Mouse (Mus musculus) megakaryocyte, embryonic 14.5 days (primary cell): ENCODE measurements around the gene Lama5. TPM values are rescaled to one million over a fixed set of nuclear protein-coding genes. Genes with fewer than 3 reads are reported as not detected.
A peak's percentile ranks its signal among the peaks of the same experiment; 100 is the strongest.
"Not testable (repeated sequence)": the region's sequence is repeated elsewhere in the genome, so short reads cannot be mapped to it uniquely, and the experiment has no call there.

Experiments
- H3K27me3 ChIP-seq: replicated peaks from 2 replicates; pipeline ENCODE3; 2012; ENCODE audit warnings: inconsistent platforms
- H3K36me3 ChIP-seq: replicated peaks from 2 replicates; pipeline ENCODE3; 2012; ENCODE audit warnings: low read length, inconsistent platforms, mixed read lengths
- H3K4me1 ChIP-seq: 2 replicates; pipeline ENCODE4 v1.6.1; 2012; ENCODE audit warnings: inconsistent platforms
- H3K4me3 ChIP-seq: replicated peaks from 2 replicates; pipeline ENCODE3; 2012; ENCODE audit warnings: moderate library complexity, mild to moderate bottlenecking, inconsistent platforms
- H3K9me3 ChIP-seq: 2 replicates; pipeline ENCODE4 v1.6.1; 2012; ENCODE audit warnings: inconsistent platforms
- FLI1 ChIP-seq: IDR thresholded peaks from 2 replicates; pipeline ENCODE4 v1.6.1; 2012; ENCODE audit warnings: low read length, inconsistent platforms, mixed read lengths
- GATA1 ChIP-seq: IDR thresholded peaks from 3 replicates; pipeline ENCODE4 v1.6.1; 2012; ENCODE audit warnings: mixed read lengths, low read length, inconsistent platforms, borderline replicate concordance
- polyA plus RNA-seq: library from polyadenylated mRNA; stranded (reverse); fragments of >175 nt; gene quantifications from 2 replicates; pipeline ENCODE4 v1.2.3, GENCODE M21; 2012; ENCODE audit warnings: low replicate concordance; ENCODE audit not compliant: insufficient read depth

Lama5 gene
- polyA plus RNA-seq, 1 experiment = 3.4 TPM

DNA sequence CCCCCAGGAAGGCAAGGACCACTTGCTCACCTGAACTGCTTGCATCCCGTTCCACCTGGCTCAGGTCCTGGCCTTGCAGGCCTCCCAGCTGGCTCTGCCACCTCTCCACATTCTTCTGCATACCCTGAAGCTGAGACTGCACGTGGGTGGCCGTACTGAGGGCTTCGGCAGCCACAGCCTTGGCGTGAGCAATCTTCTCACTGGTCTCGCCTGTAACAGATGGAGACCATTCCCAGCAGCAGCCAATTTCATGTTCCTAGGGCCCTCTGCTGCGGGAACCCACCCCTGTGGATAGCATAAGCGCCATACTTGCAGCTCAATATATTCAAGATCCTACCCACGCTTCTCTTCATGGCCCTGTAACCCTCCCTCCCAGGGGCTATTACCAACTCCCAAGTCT lies 44.1 kb downstream of the Lama5 start:
- H3K36me3 ChIP-seq = peaks cover 57% of the 10 kb centered on the region
- no peak for TF ChIP-seq FLI1

DNA sequence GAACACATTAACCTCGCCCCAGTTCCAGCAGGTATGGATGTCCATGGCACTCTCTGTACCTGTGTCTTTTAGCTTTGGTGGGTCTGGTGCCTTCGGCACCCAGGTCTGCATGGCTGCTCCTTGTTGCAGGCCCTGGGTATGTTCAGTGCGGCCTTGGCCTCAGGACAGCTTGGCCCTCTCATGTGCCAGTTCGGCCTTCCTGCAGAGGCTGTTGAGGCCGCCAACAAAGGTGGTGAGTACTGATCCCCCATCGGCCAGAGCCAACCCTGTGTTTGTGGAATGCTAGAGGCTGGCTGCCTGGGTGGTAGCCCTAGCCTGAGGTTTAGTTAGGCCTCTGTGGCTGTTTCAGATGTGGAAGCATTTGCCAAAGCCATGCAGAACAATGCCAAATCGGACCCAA lies 49.9 kb downstream of the Lama5 start:
- Histone ChIP-seq H3K4me1 (peaks cover 39% of the 10 kb centered on the region), H3K36me3 (peaks cover 79% of the 10 kb centered on the region), H3K27me3 (no peaks in the 10 kb centered on the region), H3K4me3 (no peak overlapping the region), H3K9me3 (no peaks in the 10 kb centered on the region)
- TF ChIP-seq GATA1 = no peak
- TF ChIP-seq FLI1 = no peak

More for the DNA sequence above, 44.1 kb downstream of the Lama5 start:
- Histone ChIP-seq H3K27me3 (peaks cover 2% of the 10 kb centered on the region), H3K4me3 (no peak overlapping the region), H3K4me1 (peaks cover 6% of the 10 kb centered on the region; the same call in 1 of the 2 replicates), H3K9me3 (no peaks in the 10 kb centered on the region)

DNA sequence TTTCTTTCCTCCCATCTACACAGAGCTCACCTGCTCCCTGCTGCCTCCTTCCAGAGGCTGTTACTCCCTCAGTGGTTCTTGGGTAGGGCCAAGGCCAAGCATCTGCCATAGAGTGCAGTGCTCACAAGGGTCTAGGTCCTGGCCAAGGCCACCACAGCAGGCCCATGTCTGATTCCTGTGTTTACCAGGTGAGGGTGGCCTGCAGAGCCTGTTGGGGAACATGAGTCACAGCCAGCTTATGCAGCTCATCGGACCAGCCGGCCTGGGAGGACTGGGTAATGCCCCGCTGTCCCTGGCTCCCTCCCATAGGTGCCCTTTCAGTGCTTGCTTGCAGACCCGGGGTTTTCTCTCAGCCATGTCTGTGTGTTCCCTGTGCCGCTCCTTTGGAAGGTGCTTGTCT lies 51.5 kb downstream of the Lama5 start:
- H3K4me1 ChIP-seq = peaks cover 45% of the 10 kb centered on the region
- no peaks in the 10 kb centered on the region for H3K27me3 ChIP-seq
- H3K4me3 ChIP-seq = no peak overlapping the region
- no peaks in the 10 kb centered on the region for H3K9me3 ChIP-seq
- peaks cover 65% of the 10 kb centered on the region for H3K36me3 ChIP-seq
- TF ChIP-seq FLI1 (no peak), GATA1 (no peak)

DNA sequence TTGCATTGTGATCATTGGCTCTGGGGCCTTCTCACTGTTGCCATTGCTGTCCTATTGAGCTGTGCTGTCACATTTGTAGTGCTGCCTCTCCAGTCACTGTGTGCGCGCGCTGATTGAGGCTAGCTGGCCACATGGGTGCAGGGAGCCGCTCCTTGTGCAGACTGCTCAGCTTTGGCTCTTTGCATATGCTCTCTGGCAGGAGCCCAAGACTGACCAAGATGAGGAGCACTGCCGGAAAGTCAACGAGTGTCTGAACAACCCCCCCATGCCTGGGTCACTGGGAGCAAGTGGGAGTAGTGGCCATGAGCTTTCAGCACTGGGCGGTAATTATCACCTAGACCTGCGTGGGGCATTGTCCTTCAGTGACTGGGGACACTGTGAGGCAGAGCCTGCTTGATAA lies 51.9 kb downstream of the Lama5 start:
- peaks cover 61% of the 10 kb centered on the region for H3K36me3 ChIP-seq
- peak overlapping the region; percentile 91 for H3K4me3 ChIP-seq
- H3K4me1 ChIP-seq = peaks cover 45% of the 10 kb centered on the region
- H3K27me3 ChIP-seq, H3K9me3 ChIP-seq: not testable (repeated sequence)

DNA sequence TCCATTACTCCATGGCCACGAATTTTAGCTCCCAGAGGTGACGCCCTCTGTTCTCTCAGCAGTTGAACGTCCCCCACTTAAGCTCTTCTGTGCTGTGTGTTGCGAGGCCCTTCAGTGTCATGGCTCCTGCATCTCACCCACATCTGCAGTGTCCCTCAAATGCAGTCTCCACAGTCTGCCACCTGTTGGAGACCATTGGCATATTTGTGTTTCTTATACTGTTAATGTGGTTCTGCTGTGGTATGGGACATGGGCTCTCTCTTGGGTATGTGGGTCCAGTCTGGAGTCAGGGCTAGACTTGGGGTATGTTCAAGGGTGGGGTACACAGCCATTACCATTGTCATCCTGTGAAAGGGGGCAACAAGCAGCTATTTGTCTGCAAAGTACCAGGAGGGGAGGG lies 52.5 kb downstream of the Lama5 start:
- Histone ChIP-seq H3K36me3 (peaks cover 59% of the 10 kb centered on the region), H3K4me3 (peak overlapping the region; percentile 91), H3K9me3 (no peaks in the 10 kb centered on the region), H3K4me1 (peaks cover 45% of the 10 kb centered on the region), H3K27me3 (no peaks in the 10 kb centered on the region)
- no peak for TF ChIP-seq GATA1
- TF ChIP-seq FLI1 = no peak

DNA sequence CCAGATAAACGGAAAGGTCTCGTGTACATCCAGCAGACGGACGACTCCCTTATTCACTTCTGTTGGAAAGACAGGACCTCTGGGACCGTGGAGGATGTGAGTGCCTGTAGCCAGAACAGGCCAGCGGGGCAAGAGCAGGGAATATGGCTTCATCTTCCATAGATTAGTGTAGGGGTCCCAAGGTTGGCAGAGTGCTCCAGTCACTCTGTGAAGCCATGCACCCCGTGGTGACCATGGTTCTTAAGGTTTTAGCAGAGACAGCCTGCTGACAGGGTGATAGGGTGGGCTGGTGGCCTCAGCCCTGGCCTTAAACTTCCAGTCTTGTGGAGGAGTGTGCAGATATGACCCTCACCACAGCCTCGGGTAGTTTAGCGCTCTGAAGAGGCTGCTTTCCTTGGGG lies 53.5 kb downstream of the Lama5 start:
- peaks cover 53% of the 10 kb centered on the region for H3K36me3 ChIP-seq

DNA sequence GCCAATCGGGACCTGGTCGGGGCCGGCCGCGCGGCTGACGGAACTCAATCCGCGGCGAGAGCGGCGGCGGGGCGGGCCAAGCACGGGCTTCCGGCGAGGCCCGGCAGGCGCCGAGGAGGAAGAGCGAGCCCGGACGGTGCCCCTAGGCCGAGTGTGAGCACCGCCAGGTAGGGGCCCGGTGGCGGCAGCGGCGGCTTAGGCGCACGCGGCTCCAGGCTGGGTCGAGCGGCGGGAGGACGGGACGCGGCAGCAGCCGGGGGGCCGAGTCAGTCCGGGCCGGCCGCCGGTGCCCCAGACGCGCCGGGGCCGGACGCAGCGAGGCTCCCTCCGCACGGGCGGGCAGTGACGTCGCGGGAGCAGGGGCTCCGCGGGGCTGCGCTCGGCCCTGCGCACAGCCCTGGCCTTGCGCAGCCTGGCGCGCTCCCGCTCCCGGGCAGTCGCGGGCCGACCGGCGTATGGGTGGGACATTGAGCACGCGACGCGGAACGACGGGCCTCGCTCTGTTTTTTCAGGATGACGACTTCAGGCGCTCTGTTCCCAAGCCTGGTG lies 54.1 kb downstream of the Lama5 start:
- peaks cover 53% of the 10 kb centered on the region for H3K36me3 ChIP-seq
- H3K27me3 ChIP-seq = no peaks in the 10 kb centered on the region
- TF ChIP-seq FLI1 (no peak), GATA1 (no peak)
- H3K4me3 ChIP-seq = peak overlapping the region; percentile 95
- H3K9me3 ChIP-seq = no peaks in the 10 kb centered on the region
- peaks cover 45% of the 10 kb centered on the region for H3K4me1 ChIP-seq

More for the DNA sequence above, 53.5 kb downstream of the Lama5 start:
- Histone ChIP-seq H3K9me3 (no peaks in the 10 kb centered on the region), H3K4me1 (peaks cover 45% of the 10 kb centered on the region), H3K27me3 (no peaks in the 10 kb centered on the region), H3K4me3 (peak overlapping the region; percentile 91)
- TF ChIP-seq GATA1 = no peak
- no peak for TF ChIP-seq FLI1

DNA sequence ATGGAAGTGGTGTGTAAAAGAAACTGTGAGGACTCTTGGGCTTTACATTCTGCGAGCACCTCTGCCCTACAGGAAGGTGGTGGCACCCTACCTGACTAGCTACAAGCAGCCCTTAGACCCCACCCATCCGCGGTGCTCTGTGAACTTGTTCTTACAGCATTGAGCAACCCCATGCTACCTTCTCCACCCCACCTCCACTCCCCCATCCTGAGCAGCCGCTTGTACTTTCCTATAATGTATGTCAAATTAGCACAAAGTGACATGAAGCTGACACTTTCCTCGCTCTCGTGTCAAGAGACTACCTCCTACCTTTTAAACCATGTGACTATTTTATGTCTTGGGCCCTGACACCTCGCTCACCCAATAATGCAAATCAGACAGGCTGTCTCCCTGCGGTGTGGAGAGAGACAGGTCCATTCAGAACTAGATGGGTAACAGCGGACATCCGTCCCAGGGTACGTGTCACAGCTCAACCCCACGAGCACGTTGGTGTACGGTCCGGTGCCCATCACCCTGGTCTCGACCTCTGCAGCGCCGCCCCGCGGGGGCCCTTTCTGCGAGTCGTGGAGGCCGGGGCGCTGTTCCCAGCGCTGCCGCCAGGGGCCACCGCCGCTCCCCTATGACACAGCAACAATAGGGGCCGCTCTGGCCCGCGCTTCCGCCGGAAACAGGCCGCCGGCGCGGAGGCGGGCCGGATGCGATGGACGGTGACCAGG lies 54.7 kb downstream of the Lama5 start, which contains the start of gene Adrm1:
TSS of gene Adrm1 (plus strand) at position 680 of the 716 bp plus-strand sequence.
- peaks cover 45% of the 10 kb centered on the region for H3K4me1 ChIP-seq
- H3K9me3 ChIP-seq = no peaks in the 10 kb centered on the region
- peak within 1 kb of the TSS; percentile 95 for H3K4me3 ChIP-seq
- TF ChIP-seq FLI1 (peak; percentile 82; the same call in 1 of the 2 replicates), GATA1 (no peak)
- no peaks in the 10 kb centered on the region for H3K27me3 ChIP-seq
- peaks cover 52% of the 10 kb centered on the region for H3K36me3 ChIP-seq

DNA sequence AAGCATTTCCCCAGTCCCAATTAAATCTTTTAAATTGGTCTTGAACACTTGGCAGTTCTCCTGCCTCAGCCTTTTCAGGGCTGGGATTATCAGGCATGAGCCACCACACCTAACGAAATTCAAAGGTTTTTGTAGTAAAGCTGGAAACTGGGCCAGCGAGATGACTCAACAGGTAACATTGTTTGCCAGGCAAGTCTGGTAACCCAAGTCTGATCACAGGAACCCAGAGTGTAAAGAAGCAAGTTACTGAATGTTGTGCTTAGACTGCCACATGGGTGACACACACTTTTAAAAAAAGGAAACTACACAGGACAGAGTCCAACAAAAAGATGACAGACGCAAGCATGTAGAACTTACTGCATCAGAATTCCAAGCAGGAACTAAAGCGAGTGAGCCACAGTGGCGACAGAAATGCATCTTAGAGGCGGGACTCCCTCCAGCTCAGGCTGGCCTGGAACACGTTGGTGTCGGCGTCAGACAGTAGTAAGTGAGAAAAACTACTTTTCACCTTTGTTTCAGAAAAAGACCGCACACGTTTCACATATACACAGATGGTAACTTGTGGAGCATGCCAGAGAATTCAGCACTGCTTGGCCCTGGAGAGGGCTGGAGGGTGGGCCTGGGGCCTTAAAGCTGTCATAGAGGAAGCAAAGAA lies 55.4 kb downstream of the Lama5 start:
- TF ChIP-seq FLI1 = no peak
- no peak for TF ChIP-seq GATA1
- H3K36me3 ChIP-seq = peaks cover 48% of the 10 kb centered on the region
- H3K27me3 ChIP-seq = no peaks in the 10 kb centered on the region
- no peak overlapping the region for H3K4me3 ChIP-seq
- H3K4me1 ChIP-seq = peaks cover 41% of the 10 kb centered on the region
- H3K9me3 ChIP-seq = no peaks in the 10 kb centered on the region

DNA sequence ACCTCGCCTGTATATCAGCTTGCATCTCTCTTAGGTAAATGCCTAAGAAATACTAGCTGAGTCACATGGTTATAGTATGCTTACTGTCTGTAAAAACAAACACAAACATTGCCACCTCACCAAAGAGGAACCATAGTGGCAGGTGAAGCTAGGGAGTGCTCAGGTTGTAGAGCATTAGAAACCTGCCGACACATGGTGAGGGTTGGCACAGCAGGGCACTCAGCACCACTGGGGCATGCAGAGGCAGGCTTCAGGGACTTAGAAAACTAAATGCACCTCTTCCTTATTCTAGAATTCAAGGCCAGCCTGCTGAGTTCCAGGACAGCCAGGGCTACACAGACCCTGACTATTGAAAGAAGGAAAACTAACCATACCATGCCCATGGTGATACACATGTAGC lies 58.8 kb downstream of the Lama5 start:
- TF ChIP-seq FLI1 = no peak
- TF ChIP-seq GATA1 = no peak
- no peaks in the 10 kb centered on the region for H3K9me3 ChIP-seq
- H3K4me1 ChIP-seq = peaks cover 11% of the 10 kb centered on the region
- H3K36me3 ChIP-seq = peaks cover 50% of the 10 kb centered on the region
- H3K4me3 ChIP-seq = no peak overlapping the region
- no peaks in the 10 kb centered on the region for H3K27me3 ChIP-seq
